Mouse (Mus musculus) gastrocnemius, adult 2 months (tissue): ENCODE data around the gene Figla. TPM values are rescaled to one million over a fixed set of nuclear protein-coding genes. Genes with fewer than 3 reads are reported as not detected.

ENCODE experiments used
- DNase-seq: peaks from one replicate; pipeline ENCODE4 v3.0.0; 2022
- H3K27ac ChIP-seq: fragments of 200-600 bp; 2 replicates; pipeline ENCODE4 v1.8.1; 2022; ENCODE audit warnings: mild to moderate bottlenecking
- H3K4me3 ChIP-seq: fragments of 200-600 bp; 2 replicates; pipeline ENCODE4 v1.8.1; 2022; ENCODE audit warnings: mild to moderate bottlenecking, moderate library complexity
- CTCF ChIP-seq: fragments of 200-600 bp; IDR thresholded peaks from 2 replicates; pipeline ENCODE4 v1.8.1; 2022; ENCODE audit warnings: antibody characterized with exemption, mild to moderate bottlenecking, moderate library complexity
- intact Hi-C: fragments of 180-260 bp; cut with DNase I; formaldehyde crosslinking; loops from one replicate; pipeline ENCODE4 v1.15.1; 2025
- total RNA-seq, 2 experiments: library from RNA; stranded (reverse); gene quantifications; 2 replicates each; pipeline ENCODE4 v1.2.3; 2021

Gene Figla
- total RNA-seq, 2 experiments from 2014 or later, result not detected

- no peak overlapping the region for H3K4me3 ChIP-seq
- DNase-seq, result no peak
- no peak overlapping the region for H3K27ac ChIP-seq
- intact Hi-C loops, result no loop called here
- TF ChIP-seq CTCF, result no peak
Observed at GRCm38 (mm10) chr6:86062684-86063083, 46.7 kb downstream of the Figla start.

DNA sequence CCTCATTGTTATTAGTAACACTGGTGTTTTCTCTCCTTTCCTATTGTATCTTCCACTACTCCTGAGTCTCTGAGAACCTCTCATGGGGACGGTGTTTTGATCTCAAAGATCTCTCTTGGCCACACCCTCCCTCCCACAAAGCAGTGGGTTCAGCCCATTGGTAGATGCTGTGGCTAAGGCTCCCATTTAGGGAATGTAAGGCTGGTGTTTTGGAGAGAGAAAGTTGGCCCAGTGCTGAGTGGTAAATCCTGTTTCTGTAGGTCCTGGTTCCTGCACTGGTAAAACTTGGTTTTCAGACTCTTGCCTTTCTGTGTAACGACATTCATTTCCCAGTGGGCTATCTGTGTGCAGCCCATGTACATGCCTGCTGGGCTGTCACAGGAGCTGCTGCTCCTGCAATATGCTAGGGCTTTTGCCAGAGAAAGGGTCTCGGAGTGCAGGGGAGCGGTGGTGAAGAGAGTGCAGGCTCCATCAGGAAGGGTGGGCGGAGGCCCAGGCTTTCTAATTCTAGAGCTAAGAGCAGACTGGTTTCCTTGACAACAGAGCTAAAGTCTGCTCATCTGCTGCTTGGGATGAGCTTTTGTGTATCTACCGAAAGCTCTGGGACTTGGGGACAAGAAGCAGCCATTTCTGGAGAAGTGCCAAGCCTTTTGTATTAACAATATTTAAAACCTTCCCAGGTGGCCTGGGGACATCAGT lies 48.5 kb downstream of the Figla start:
- H3K4me3 ChIP-seq, result no peak overlapping the region
- no peak overlapping the region for H3K27ac ChIP-seq
- intact Hi-C loops, result no loop called here
- DNase-seq, result no peak
- no peak for TF ChIP-seq CTCF

DNA sequence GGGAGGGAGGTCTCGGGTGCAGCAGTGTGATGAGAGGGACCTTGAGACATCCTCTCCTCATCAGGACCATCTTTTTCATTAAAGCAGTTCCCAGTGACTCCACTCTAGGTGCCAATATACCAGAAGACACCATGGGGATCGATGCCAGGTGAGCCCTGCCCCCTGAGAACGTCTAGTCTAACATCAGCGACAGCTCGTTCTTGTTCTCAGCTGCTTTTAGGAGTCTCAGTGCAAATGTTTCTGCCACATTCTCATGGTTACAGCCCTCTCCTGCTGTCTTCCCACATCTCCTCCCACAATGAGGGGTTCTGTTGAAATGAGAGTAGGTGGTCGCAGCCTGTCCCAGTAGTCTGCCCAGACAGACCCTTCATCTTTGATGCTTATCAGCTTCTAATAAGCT lies 50.8 kb downstream of the Figla start:
- no peak for DNase-seq
- no peak for TF ChIP-seq CTCF
- Histone ChIP-seq H3K27ac (no peak overlapping the region), H3K4me3 (no peak overlapping the region)
- intact Hi-C loops, result no loop called here

DNA sequence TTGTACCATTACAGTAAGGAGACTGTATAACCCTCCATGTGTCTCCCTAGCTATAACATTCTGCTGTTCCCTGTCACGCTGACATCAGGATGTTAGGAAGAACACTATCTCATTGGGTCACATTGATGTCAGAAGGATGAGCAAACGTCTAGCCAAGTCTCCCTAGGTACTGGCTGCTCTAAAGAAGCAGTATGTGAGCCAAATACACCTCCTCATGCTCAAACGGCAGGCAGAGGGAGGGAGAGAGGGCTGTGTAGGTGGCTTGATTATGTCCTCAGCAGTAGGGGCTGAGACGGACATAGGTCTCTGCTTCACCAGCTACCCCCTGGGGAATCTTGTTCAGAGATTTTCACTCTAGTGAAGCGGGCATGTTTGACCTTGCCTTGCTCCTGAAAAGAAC lies 51.2 kb downstream of the Figla start:
- DNase-seq, result no peak
- TF ChIP-seq CTCF, result no peak
- intact Hi-C loops, result no loop called here
- H3K27ac ChIP-seq, result no peak overlapping the region
- no peak overlapping the region for H3K4me3 ChIP-seq

GRCm38 (mm10) chr6:86069009-86069408 lies 53.0 kb downstream of the Figla start:
- no peak for DNase-seq
- H3K27ac ChIP-seq, result no peak overlapping the region
- no peak for TF ChIP-seq CTCF
- intact Hi-C loops, result no loop called here
- no peak overlapping the region for H3K4me3 ChIP-seq

GRCm38 (mm10) chr6:86069856-86070255 lies 53.9 kb downstream of the Figla start:
- no peak for DNase-seq
- H3K27ac ChIP-seq, result no peak overlapping the region
- no peak for TF ChIP-seq CTCF
- no peak overlapping the region for H3K4me3 ChIP-seq
- intact Hi-C loops, result no loop called here

GRCm38 (mm10) chr6:86070277-86070676 lies 54.3 kb downstream of the Figla start:
- Histone ChIP-seq H3K4me3 (no peak overlapping the region), H3K27ac (no peak overlapping the region)
- TF ChIP-seq CTCF, result no peak
- intact Hi-C loops, result no loop called here
- DNase-seq, result no peak

Other genes starting within 250 kb of the Figla start
- not detected for gene Nat8f6, start 195.2 kb upstream of the Figla start, total RNA-seq
- gene Nat8f5, start 195.2 kb upstream of the Figla start, total RNA-seq, result not detected
- gene Nat8, start 184.1 kb upstream of the Figla start, total RNA-seq, result not detected
- not detected for gene Nat8f2, start 147.0 kb upstream of the Figla start, total RNA-seq
- under 1 TPM; 0.15 to 0.28 TPM for gene Nat8f4, start 111.3 kb upstream of the Figla start, total RNA-seq
- gene Tprkb, start 104.3 kb upstream of the Figla start, total RNA-seq, result 10 to 100 TPM; 17.0 to 18.7 TPM
- 1 to 10 TPM in 1 of 2 experiments, under 1 TPM in 1; 0.97 to 2.2 TPM for gene Nat8f1, start 100.5 kb upstream of the Figla start, total RNA-seq
- gene Dusp11, start 54.5 kb upstream of the Figla start, total RNA-seq, result 10 to 100 TPM; 29.2 to 36.5 TPM
- gene Add2, start 12.5 kb downstream of the Figla start, total RNA-seq, result under 1 TPM in 1 of 2 experiments, not detected in 1; 0.11 TPM
- gene Tgfa, start 179.1 kb downstream of the Figla start, total RNA-seq, result under 1 TPM; 0.31 to 0.66 TPM